Mouse (Mus musculus) ES-Bruce4 (cell line): ENCODE measurements around the gene Necab2.

Experiments
- CTCF ChIP-seq: IDR thresholded peaks from one replicate; pipeline ENCODE4 v1.8.1; 2011; ENCODE audit warnings: low read depth, low read length
- EP300 ChIP-seq: IDR thresholded peaks from 2 replicates; pipeline ENCODE4 v1.6.1; 2011; ENCODE audit warnings: low read depth, low read length; ENCODE audit not compliant: insufficient read depth
- POLR2A ChIP-seq: IDR thresholded peaks from one replicate; pipeline ENCODE4 v1.8.1; 2011; ENCODE audit warnings: low read length; ENCODE audit not compliant: insufficient read depth

DNA sequence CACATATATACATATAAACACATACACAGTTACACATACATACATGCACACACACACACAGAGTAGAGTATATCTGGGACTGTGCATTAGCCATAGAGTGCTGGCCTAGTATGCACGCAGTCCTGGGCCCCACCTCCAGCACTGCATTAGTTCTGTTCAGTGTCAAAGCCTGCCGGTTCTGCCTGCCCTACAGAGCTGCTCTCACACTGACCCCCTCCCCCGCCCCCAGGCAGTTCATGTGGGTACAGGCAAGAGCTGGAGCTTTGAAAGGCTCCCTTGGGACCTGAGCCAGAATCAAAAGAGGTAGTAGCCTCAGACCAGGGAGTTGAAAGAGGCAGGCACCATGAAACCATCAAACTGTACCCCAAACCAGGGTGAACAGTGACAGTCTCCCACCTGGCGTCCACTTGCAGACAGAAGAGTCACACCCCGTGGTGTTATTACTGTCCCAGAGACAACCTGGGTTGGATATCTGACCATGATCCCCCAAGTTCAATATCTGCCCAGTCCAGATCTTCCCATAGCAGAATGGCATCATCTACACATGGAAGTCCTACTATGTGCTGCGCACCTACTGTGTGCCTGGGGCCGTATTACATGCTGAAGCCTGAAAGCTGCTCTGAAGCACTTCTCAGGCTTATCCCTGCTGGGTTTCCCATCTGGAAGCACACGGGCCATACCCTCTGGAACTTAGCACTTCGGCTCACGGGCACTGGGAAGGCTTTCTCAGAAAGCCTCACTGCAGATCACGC is 37.8 kb downstream of the Necab2 start:
- TF ChIP-seq POLR2A (no peak), CTCF (no peak), EP300 (no peak)
